Mouse (Mus musculus) liver, embryonic 11.5 days (tissue): ENCODE measurements at regions not wholly inside any gene's neighbourhood (a gene's known extent, or its start where the extent isn't known, plus 50 kb on each side); places are given as distances from the start of the nearest gene placed in this dataset.

Experiments used
- ATAC-seq: fragments of 200-750 bp; cut with Nextera tagmentation; replicated peaks from 2 replicates; pipeline ENCODE4 v1.8.0; 2017; ENCODE audit warnings: moderate number of reproducible peaks, mild to moderate bottlenecking, moderate TSS enrichment, moderate library complexity; ENCODE audit not compliant: low FRiP score
- DNase-seq: peaks from one replicate; pipeline ENCODE4 v3.0.0-alpha.2; 2017; ENCODE audit warnings: low spot score
- H3K27ac ChIP-seq: fragments of 300-500 bp; sonication (generic); 2 replicates; pipeline ENCODE4 v1.5.1; 2014; ENCODE audit warnings: mild to moderate bottlenecking, low read depth, low read length, control low read depth
- H3K27me3 ChIP-seq: fragments of 300-500 bp; sonication (generic); replicated peaks from 2 replicates; pipeline ENCODE4 v1.6.1; 2014; ENCODE audit warnings: low read length, mixed read lengths; ENCODE audit not compliant: control insufficient read depth, insufficient read depth
- H3K36me3 ChIP-seq: fragments of 300-500 bp; sonication (generic); 2 replicates; pipeline ENCODE4 v1.6.1; 2014; ENCODE audit warnings: mild to moderate bottlenecking, low read length, moderate library complexity, mixed read lengths; ENCODE audit not compliant: control insufficient read depth, insufficient read depth
- H3K4me1 ChIP-seq: fragments of 300-500 bp; sonication (generic); replicated peaks from 2 replicates; pipeline ENCODE4 v1.6.1; 2014; ENCODE audit warnings: low read length, mixed read lengths; ENCODE audit not compliant: control insufficient read depth, insufficient read depth
- H3K4me2 ChIP-seq: fragments of 300-500 bp; sonication (generic); 2 replicates; pipeline ENCODE4 v1.6.1; 2014; ENCODE audit warnings: mild to moderate bottlenecking, control low read depth, moderate library complexity
- H3K4me3 ChIP-seq: fragments of 300-500 bp; sonication (generic); 2 replicates; pipeline ENCODE4 v1.5.1; 2014; ENCODE audit warnings: low read depth, low read length, control low read depth
- H3K9ac ChIP-seq: fragments of 300-500 bp; sonication (generic); 2 replicates; pipeline ENCODE4 v1.6.1; 2014; ENCODE audit warnings: low read depth, low read length, control low read depth
- H3K9me3 ChIP-seq: fragments of 300-500 bp; sonication (generic); 2 replicates; pipeline ENCODE4 v1.6.1; 2016; ENCODE audit warnings: low read length, inconsistent platforms, mixed read lengths; ENCODE audit not compliant: control insufficient read depth
- WGBS: fragments of 180-500 bp; shearing (Covaris S2); extraction: QIAGEN DNeasy Blood & Tissue Kit; methylation state at CpG from one replicate; pipeline ENCODE4 v1.1.7; 2014; 5-methylcytosine and 5-hydroxymethylcytosine counted together

- H3K27me3 ChIP-seq, result no peaks in the 10 kb centered on the region
- DNase-seq, result no peak
- H3K4me1 ChIP-seq, result no peaks in the 10 kb centered on the region
- 67% methylated on average over 10 of the region's 10 CpGs for WGBS
- no peak for ATAC-seq
- H3K9me3 ChIP-seq, result no peaks in the 10 kb centered on the region
- no peak overlapping the region for H3K4me2 ChIP-seq
- H3K9ac ChIP-seq, result no peak overlapping the region
- H3K27ac ChIP-seq, result no peak overlapping the region
- H3K4me3 ChIP-seq, result no peak overlapping the region
- no peaks in the 10 kb centered on the region for H3K36me3 ChIP-seq
Observed at GRCm38 (mm10) chr9:32931266-32932005, 295.4 kb downstream of the Ets1 start.

GRCm38 (mm10) chr9:32933237-32934071 lies 297.4 kb downstream of the Ets1 start:
- no peak for ATAC-seq
- WGBS, result 75% methylated on average over 7 of the region's 7 CpGs
- H3K9ac ChIP-seq, result no peak overlapping the region
- DNase-seq, result no peak
- no peak overlapping the region for H3K4me3 ChIP-seq
- H3K4me2 ChIP-seq, result no peak overlapping the region
- no peaks in the 10 kb centered on the region for H3K9me3 ChIP-seq
- no peak overlapping the region for H3K27ac ChIP-seq
- H3K27me3 ChIP-seq, result no peaks in the 10 kb centered on the region
- H3K4me1 ChIP-seq, result no peaks in the 10 kb centered on the region
- no peaks in the 10 kb centered on the region for H3K36me3 ChIP-seq

GRCm38 (mm10) chr9:32934436-32934835 lies 298.4 kb downstream of the Ets1 start:
- H3K4me1 ChIP-seq, result no peaks in the 10 kb centered on the region
- no peaks in the 10 kb centered on the region for H3K36me3 ChIP-seq
- DNase-seq, result no peak
- H3K4me2 ChIP-seq, result no peak overlapping the region
- WGBS, result 81% methylated on average over 1 of the region's 1 CpGs
- H3K4me3 ChIP-seq, result no peak overlapping the region
- ATAC-seq, result no peak
- H3K27ac ChIP-seq, result no peak overlapping the region
- H3K27me3 ChIP-seq, result no peaks in the 10 kb centered on the region
- no peak overlapping the region for H3K9ac ChIP-seq
- H3K9me3 ChIP-seq, result no peaks in the 10 kb centered on the region

- no peak overlapping the region for H3K9ac ChIP-seq
- no peak overlapping the region for H3K27ac ChIP-seq
- H3K4me3 ChIP-seq, result no peak overlapping the region
- DNase-seq, result no peak
- no peaks in the 10 kb centered on the region for H3K9me3 ChIP-seq
- 59% methylated on average over 9 of the region's 9 CpGs for WGBS
- H3K36me3 ChIP-seq, result no peaks in the 10 kb centered on the region
- ATAC-seq, result no peak
- H3K27me3 ChIP-seq, result no peaks in the 10 kb centered on the region
- H3K4me2 ChIP-seq, result no peak overlapping the region
- H3K4me1 ChIP-seq, result no peaks in the 10 kb centered on the region; the same call in none of the 2 replicates
Observed at GRCm38 (mm10) chr9:32936462-32936861, 300.4 kb downstream of the Ets1 start.

- Histone ChIP-seq H3K27ac (no peak overlapping the region), H3K4me3 (no peak overlapping the region), H3K4me2 (no peak overlapping the region), H3K4me1 (no peaks in the 10 kb centered on the region; the same call in none of the 2 replicates), H3K36me3 (no peaks in the 10 kb centered on the region), H3K9me3 (no peaks in the 10 kb centered on the region), H3K27me3 (no peaks in the 10 kb centered on the region), H3K9ac (no peak overlapping the region)
- 80% methylated on average over 7 of the region's 7 CpGs for WGBS
- ATAC-seq, result no peak
- no peak for DNase-seq
Observed at GRCm38 (mm10) chr9:32937391-32937790, 301.4 kb downstream of the Ets1 start.

- no peak overlapping the region for H3K4me2 ChIP-seq
- 73% methylated on average over 6 of the region's 6 CpGs for WGBS
- H3K4me3 ChIP-seq, result no peak overlapping the region
- H3K4me1 ChIP-seq, result no peaks in the 10 kb centered on the region; the same call in none of the 2 replicates
- no peak for ATAC-seq
- no peak overlapping the region for H3K27ac ChIP-seq
- no peak for DNase-seq
- no peaks in the 10 kb centered on the region for H3K9me3 ChIP-seq
- H3K9ac ChIP-seq, result no peak overlapping the region
- H3K36me3 ChIP-seq, result no peaks in the 10 kb centered on the region
- H3K27me3 ChIP-seq, result no peaks in the 10 kb centered on the region
Observed at GRCm38 (mm10) chr9:32938857-32939256, 302.8 kb downstream of the Ets1 start.

- no peaks in the 10 kb centered on the region for H3K27me3 ChIP-seq
- H3K27ac ChIP-seq, result no peak overlapping the region
- DNase-seq, result no peak
- H3K9me3 ChIP-seq, result no peaks in the 10 kb centered on the region
- no peak overlapping the region for H3K9ac ChIP-seq
- ATAC-seq, result no peak
- H3K4me2 ChIP-seq, result no peak overlapping the region
- WGBS, result 83% methylated on average over 3 of the region's 3 CpGs
- no peak overlapping the region for H3K4me3 ChIP-seq
- no peaks in the 10 kb centered on the region for H3K36me3 ChIP-seq
- no peaks in the 10 kb centered on the region; the same call in none of the 2 replicates for H3K4me1 ChIP-seq
Observed at GRCm38 (mm10) chr9:32939626-32940025, 303.6 kb downstream of the Ets1 start.

GRCm38 (mm10) chr9:32940111-32940813 lies 304.2 kb downstream of the Ets1 start:
- Histone ChIP-seq H3K4me3 (peak overlapping the region; percentile 47), H3K4me2 (peak overlapping the region; percentile 77), H3K36me3 (no peaks in the 10 kb centered on the region), H3K4me1 (no peaks in the 10 kb centered on the region; the same call in none of the 2 replicates), H3K9ac (peak overlapping the region; percentile 61), H3K27me3 (no peaks in the 10 kb centered on the region), H3K27ac (peak overlapping the region; percentile 32), H3K9me3 (no peaks in the 10 kb centered on the region)
- ATAC-seq (peak; percentile 69), DNase-seq (peak; percentile 75)
- WGBS, result 20% methylated on average over 19 of the region's 19 CpGs
